Mouse (Mus musculus) midbrain, embryonic 15.5 days (tissue): Measurements from ENCODE around the gene Slc44a4. TPM values are rescaled to one million over a fixed set of nuclear protein-coding genes. Genes with fewer than 3 reads are reported as not detected.
"Not testable (repeated sequence)": the region's sequence is repeated elsewhere in the genome, so short reads cannot be mapped to it uniquely, and the experiment has no call there.

Experiments
- ATAC-seq: fragments of 200-750 bp; cut with Nextera tagmentation; replicated peaks from 2 replicates; pipeline ENCODE4 v1.8.0; 2017; ENCODE audit warnings: moderate TSS enrichment
- H3K27ac ChIP-seq: fragments of 300-500 bp; sonication (generic); 2 replicates; pipeline ENCODE4 v1.5.1; 2015; ENCODE audit warnings: mild to moderate bottlenecking, inconsistent platforms
- H3K27me3 ChIP-seq: fragments of 300-500 bp; sonication (generic); replicated peaks from 2 replicates; pipeline ENCODE4 v1.6.1; 2015; ENCODE audit warnings: inconsistent platforms
- H3K36me3 ChIP-seq: fragments of 300-500 bp; sonication (generic); replicated peaks from 2 replicates; pipeline ENCODE4 v1.6.1; 2015; ENCODE audit warnings: inconsistent platforms
- H3K4me1 ChIP-seq: fragments of 300-500 bp; sonication (generic); 2 replicates; pipeline ENCODE4 v1.6.1; 2015; ENCODE audit warnings: inconsistent platforms
- H3K4me2 ChIP-seq: fragments of 300-500 bp; sonication (generic); 2 replicates; pipeline ENCODE4 v1.6.1; 2015; ENCODE audit warnings: inconsistent platforms, mild to moderate bottlenecking, moderate library complexity
- H3K4me3 ChIP-seq: fragments of 300-500 bp; sonication (generic); 2 replicates; pipeline ENCODE4 v1.5.1; 2015; ENCODE audit warnings: mild to moderate bottlenecking, inconsistent platforms
- H3K9ac ChIP-seq: fragments of 300-500 bp; sonication (generic); 2 replicates; pipeline ENCODE4 v1.6.1; 2015; ENCODE audit warnings: mild to moderate bottlenecking, inconsistent platforms
- H3K9me3 ChIP-seq: fragments of 300-500 bp; sonication (generic); 2 replicates; pipeline ENCODE4 v1.6.1; 2016; ENCODE audit warnings: inconsistent platforms
- WGBS: fragments of 180-500 bp; shearing (Covaris S2); methylation state at CpG from one replicate; pipeline ENCODE4 v1.1.7; 2015; ENCODE audit warnings: mixed read lengths; 5-methylcytosine and 5-hydroxymethylcytosine counted together
- polyA plus RNA-seq: library from polyadenylated mRNA; unstranded; fragments of >200 nt; fragmentation: Nextera tagmentation; extraction: Ambion mirVana; gene quantifications from 2 replicates; pipeline ENCODE4 v1.2.1, GENCODE M21; 2015

Slc44a4 gene
- polyA plus RNA-seq, 1 experiment from 2014 or later: not detected

DNA sequence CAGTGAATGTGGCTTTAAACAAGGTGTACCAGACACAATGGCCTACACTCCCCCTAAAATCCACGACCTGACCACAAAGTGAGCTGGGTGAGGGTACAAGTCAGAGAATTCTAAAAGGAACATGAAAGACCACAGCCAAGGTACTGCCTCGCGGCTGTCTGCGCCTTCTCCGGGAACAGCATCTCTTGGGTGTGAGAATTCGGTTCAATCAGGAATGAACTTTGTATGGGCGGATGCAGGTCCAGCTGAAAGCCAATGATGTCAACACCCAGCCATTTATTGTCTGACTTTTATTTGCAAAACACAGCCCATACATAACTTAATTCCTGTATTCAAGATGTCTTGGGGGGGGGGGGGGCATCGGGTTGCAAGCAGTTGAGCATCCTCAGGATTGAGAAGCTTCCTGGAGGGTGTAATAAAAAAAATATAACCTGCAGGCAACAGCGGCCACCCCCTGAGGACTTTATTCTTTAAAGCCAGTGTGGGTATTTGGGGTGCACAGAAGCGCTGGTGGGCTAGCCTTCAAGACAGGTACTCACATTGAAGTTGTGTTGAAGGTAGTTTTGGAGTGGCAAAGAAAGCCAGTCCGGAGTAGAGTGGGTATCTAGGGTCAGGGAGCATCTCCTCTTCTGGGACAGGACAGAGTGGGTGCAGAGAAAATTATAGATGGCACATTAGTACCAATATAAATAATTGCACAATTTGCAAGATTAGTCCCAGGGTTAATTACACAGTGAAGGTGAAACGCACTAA, 21.0 kb upstream of the Slc44a4 start:
- Histone ChIP-seq H3K27ac (peak overlapping the region; percentile 95), H3K9me3 (no peaks in the 10 kb centered on the region), H3K4me3 (peak overlapping the region; percentile 81), H3K4me1 (peaks cover 34% of the 10 kb centered on the region), H3K36me3 (0 out of 2 replicates have a peak, but pooled peaks cover 3% of the 10 kb centered on the region), H3K9ac (peak overlapping the region; percentile 49), H3K4me2 (peak overlapping the region; percentile 91), H3K27me3 (no peaks in the 10 kb centered on the region)
- no peak for ATAC-seq
- WGBS: 75% methylated on average over 12 of the region's 12 CpGs

DNA sequence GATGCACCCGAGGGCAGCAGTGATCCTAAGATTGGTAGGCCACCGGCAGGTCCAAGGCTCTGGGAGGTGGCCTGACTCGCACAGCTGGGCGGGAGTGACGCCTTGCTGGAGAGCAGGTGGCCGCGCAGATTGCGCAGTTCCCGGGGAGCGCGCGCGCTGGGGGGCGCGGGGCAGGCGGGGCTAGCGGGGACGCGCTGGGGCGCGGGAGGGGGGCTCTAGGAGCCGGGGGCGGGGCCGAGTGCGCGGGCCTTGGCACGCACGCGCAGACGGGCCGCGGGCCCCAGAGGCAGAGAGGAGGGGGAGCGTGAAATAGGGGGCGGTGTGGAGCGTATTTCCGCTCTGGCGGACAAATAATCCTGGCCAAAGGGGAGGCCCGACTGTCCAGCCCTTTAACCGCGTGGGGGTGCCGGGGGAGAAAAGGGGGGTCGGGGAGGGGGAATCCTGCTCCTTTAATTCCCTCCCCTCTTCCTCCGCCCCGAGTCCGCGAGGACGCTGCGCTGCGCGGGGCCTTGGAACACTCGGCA, 20.1 kb upstream of the Slc44a4 start:
- Histone ChIP-seq H3K9ac (peak overlapping the region; percentile 92), H3K27ac (peak overlapping the region; percentile 95), H3K4me2 (peak overlapping the region; percentile 91), H3K4me1 (peaks cover 34% of the 10 kb centered on the region), H3K27me3 (no peaks in the 10 kb centered on the region), H3K9me3 (no peaks in the 10 kb centered on the region), H3K4me3 (peak overlapping the region; percentile 81), H3K36me3 (0 out of 2 replicates have a peak, but pooled peaks cover 3% of the 10 kb centered on the region)
- ATAC-seq: peak; percentile 89
- WGBS: under 1% methylated on average over 23 of the region's 51 CpGs

DNA sequence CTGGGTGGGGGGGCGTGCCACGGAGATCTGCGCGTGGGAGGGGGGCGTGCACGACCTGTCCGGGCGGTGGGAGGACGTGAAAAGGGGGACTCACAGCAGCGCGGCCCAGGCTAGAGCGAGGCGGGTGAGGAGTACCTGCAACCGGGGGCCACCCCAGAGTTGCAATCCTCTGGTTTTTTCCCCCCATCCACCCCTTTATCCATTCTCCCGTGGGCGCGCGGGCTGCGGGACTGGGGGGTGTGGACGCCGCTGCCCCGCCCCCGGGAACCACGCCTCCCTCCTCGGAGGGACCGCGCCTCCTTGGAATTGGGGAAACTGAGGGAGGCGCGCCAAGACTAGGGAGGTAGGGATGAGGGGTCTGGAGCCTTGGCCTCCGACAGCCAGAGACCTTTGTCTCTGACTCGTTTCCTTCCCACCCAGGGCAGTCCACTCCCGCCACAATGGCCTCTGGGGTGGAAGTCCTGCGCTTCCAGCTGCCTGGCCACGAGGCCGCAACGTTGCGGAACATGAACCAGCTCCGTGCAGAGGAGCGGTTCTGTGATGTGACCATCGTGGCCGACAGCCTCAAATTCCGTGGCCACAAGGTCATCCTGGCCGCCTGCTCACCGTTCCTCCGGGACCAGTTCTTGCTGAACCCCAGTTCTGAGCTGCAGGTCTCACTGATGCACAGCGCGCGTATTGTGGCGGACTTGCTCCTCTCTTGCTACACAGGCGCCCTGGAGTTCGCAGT, 19.3 kb upstream of the Slc44a4 start:
- H3K4me1 ChIP-seq: peaks cover 42% of the 10 kb centered on the region
- no peaks in the 10 kb centered on the region for H3K9me3 ChIP-seq
- peak; percentile 57 for ATAC-seq
- H3K27ac ChIP-seq: peak overlapping the region; percentile 95
- H3K4me3 ChIP-seq: peak overlapping the region; percentile 81
- no peaks in the 10 kb centered on the region for H3K27me3 ChIP-seq
- WGBS: 4% methylated on average over 51 of the region's 51 CpGs
- H3K36me3 ChIP-seq: 0 out of 2 replicates have a peak, but pooled peaks cover 3% of the 10 kb centered on the region
- H3K9ac ChIP-seq: peak overlapping the region; percentile 92
- H3K4me2 ChIP-seq: peak overlapping the region; percentile 91

DNA sequence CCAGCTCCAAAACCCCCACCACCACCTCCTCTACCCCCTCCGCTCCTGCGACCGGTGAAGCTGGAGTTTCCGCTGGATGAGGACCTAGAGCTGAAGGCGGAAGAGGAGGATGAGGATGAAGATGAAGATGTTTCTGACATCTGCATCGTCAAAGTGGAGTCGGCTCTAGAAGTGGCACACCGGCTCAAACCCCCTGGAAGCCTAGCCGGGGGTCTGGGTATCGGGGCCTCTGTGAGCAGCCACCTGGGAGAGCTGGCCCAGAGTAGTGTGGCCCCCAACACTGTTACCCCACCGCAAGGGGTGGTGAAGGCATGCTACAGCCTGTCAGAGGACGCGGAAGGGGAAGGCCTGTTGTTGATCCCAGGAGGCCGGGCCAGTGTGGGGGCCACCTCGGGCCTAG, 18.5 kb upstream of the Slc44a4 start:
- no peaks in the 10 kb centered on the region for H3K27me3 ChIP-seq
- peak overlapping the region; percentile 81 for H3K4me3 ChIP-seq
- no peak for ATAC-seq
- WGBS: 89% methylated on average over 15 of the region's 15 CpGs
- H3K9me3 ChIP-seq: no peaks in the 10 kb centered on the region
- peaks cover 50% of the 10 kb centered on the region for H3K4me1 ChIP-seq
- peak overlapping the region; percentile 92 for H3K9ac ChIP-seq
- H3K36me3 ChIP-seq: 0 out of 2 replicates have a peak, but pooled peaks cover 3% of the 10 kb centered on the region
- peak overlapping the region; percentile 91 for H3K4me2 ChIP-seq
- H3K27ac ChIP-seq: peak overlapping the region; percentile 95

DNA sequence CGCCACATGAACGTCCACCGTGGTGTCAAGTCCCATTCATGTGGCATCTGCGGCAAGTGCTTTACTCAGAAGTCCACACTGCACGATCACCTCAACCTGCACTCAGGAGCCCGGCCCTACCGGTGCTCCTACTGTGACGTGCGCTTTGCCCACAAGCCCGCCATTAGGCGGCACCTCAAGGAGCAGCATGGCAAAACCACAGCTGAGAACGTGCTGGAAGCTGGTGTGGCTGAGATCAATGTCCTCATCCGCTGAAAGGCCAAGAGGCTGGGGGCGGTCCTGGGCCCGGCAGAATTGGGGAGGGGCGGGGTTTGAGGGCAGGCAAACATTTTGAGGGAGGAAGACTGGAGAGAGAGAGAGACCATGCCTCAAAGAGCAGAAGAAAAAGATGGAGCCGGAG, 17.9 kb upstream of the Slc44a4 start:
- peak overlapping the region; percentile 81 for H3K4me3 ChIP-seq
- ATAC-seq: no peak
- 0 out of 2 replicates have a peak, but pooled peaks cover 3% of the 10 kb centered on the region for H3K36me3 ChIP-seq
- H3K27ac ChIP-seq: peak overlapping the region; percentile 95
- H3K4me2 ChIP-seq: peak overlapping the region; percentile 91
- 81% methylated on average over 17 of the region's 17 CpGs for WGBS
- no peaks in the 10 kb centered on the region for H3K9me3 ChIP-seq
- peaks cover 56% of the 10 kb centered on the region for H3K4me1 ChIP-seq
- H3K9ac ChIP-seq: no peak overlapping the region
- H3K27me3 ChIP-seq: no peaks in the 10 kb centered on the region

DNA sequence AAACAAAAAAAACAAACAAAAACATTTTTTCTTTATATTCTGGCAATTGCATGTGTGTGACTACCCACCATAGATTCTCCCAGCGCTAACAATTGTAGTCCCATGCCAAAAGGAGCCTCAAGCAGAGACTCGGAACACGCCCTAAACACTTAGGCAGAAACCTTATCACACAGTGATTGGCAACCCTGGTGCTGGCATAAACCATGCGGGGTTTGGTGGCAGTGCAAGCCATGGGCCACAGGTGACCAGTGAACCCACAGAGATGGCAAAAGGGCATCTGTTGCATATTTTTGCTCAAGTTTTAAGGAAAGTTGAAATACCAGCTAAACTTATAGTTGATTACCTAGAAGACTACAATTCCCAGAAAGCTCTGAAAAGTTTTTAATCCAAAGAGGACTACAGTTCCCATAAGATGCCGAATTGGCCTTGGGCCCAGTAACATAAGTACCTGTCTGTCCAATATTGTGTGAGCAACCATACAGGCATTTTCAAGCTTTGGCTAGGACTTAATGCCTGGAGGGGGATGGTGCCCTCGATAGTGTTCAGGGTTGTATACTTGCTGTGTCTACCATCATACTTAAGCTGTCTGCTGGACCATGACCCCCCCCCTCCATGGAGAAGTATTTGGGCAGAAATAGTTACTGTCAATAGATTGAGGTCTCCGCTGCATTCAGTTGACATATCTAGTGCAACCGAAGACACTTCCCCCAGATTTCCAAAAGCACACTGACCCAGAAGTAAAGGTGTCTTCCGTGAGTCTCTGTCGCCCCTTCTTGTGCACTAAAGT, 16.7 kb upstream of the Slc44a4 start:
- no peak for ATAC-seq
- Histone ChIP-seq H3K4me1 (peaks cover 56% of the 10 kb centered on the region), H3K9ac (peak overlapping the region; percentile 97), H3K4me3 (peak overlapping the region; percentile 93), H3K9me3 (no peaks in the 10 kb centered on the region), H3K27ac (peak overlapping the region; percentile 97), H3K4me2 (peak overlapping the region; percentile 91), H3K27me3 (no peaks in the 10 kb centered on the region), H3K36me3 (0 out of 2 replicates have a peak, but pooled peaks cover 3% of the 10 kb centered on the region)
- 21% methylated on average over 10 of the region's 10 CpGs for WGBS

DNA sequence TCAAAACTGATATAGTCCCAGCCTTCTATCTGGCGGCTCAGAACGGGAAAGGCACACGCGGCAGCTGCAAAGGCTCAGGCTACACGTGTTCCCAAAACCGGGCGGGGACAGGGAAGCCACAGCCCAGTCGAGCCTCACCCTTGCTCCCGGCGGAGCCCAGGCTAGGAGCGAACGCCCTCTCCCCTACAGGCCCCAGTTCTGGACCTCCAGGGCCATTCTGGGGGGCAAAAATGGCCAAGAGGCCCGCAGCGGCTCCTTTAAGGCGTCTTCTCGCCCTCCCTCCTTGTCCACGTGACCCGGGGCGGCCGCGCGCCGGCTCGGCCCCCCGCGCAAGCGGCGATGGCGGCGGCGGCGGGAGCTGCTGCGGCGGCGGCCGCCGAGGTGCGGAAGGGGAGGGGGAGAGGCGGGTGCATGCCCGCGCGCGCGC, 16.1 kb upstream of the Slc44a4 start, which contains the start of the genes C2 and Ehmt2:
Gene C2 (minus strand): TSS at position 106 of the 427 bp plus-strand sequence.
Gene Ehmt2 (plus strand): TSS at position 310 of the 427 bp plus-strand sequence.
- Histone ChIP-seq H3K27me3 (no peaks in the 10 kb centered on the region), H3K4me1 (peaks cover 56% of the 10 kb centered on the region), H3K9me3 (no peaks in the 10 kb centered on the region), H3K4me3 (peak within 1 kb of the TSS; percentile 93), H3K4me2 (peak within 1 kb of the TSS; percentile 91), H3K9ac (peak within 1 kb of the TSS; percentile 97), H3K27ac (peak within 1 kb of the TSS; percentile 97), H3K36me3 (0 out of 2 replicates have a peak, but pooled peaks cover 3% of the 10 kb centered on the region)
- under 1% methylated on average over 22 of the region's 44 CpGs for WGBS
- ATAC-seq: peak; percentile 16

DNA sequence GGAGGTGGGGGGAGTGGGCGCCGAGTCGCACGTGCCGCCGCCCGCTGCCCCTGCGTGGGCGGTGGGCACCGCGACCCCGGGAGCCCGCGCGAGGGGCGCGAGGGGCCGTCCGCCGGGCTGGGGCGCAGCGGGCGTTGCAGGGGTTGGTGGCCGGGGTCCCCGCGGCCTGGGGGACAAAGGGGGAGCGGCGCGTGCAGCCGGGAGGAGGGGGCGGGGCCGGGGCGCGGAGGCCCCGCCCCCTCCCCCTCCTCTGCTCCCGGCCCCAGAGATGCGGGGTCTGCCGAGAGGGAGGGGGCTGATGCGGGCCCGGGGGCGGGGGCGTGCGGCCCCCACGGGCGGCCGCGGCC, 15.6 kb upstream of the Slc44a4 start:
- H3K4me2 ChIP-seq: peak overlapping the region; percentile 91
- H3K27ac ChIP-seq: peak overlapping the region; percentile 97
- no peaks in the 10 kb centered on the region for H3K27me3 ChIP-seq
- H3K4me1 ChIP-seq: peaks cover 51% of the 10 kb centered on the region
- 0 out of 2 replicates have a peak, but pooled peaks cover 3% of the 10 kb centered on the region for H3K36me3 ChIP-seq
- H3K9ac ChIP-seq: peak overlapping the region; percentile 97
- peak overlapping the region; percentile 93 for H3K4me3 ChIP-seq
- no peak for ATAC-seq
- no peaks in the 10 kb centered on the region for H3K9me3 ChIP-seq
- WGBS: 7% methylated on average over 3 of the region's 47 CpGs

DNA sequence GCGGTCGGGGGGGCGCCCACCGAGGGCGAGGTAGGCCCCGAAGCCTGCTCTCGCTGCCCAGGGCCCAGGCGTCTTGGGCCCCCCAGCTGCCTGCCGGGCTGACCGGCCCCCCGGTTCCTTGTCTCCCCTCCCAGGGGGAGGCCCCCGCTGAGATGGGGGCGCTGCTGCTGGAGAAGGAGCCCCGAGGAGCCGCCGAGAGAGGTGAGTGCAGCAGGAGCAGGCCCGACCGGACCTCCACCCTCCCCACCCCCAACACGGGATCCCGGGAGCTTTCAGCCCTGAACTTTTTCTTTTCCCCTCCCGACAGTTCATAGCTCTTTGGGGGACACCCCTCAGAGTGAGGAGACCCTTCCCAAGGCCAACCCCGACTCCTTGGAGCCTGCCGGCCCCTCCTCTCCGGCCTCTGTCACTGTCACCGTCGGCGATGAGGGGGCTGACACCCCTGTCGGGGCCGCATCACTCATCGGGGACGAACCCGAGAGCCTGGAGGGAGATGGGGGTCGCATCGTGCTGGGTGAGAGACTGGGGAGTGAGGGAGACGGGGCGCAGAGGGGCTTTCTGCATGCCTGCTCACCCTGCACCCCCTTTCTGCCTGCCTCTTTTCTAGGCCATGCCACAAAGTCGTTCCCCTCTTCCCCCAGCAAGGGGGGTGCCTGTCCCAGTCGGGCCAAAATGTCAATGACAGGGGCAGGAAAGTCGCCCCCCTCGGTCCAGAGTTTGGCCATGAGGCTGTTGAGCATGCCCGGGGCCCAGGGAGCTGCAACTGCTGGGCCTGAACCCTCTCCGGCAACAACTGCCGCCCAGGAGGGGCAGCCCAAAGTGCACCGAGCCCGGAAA, 15.0 kb upstream of the Slc44a4 start:
- Histone ChIP-seq H3K36me3 (0 out of 2 replicates have a peak, but pooled peaks cover 3% of the 10 kb centered on the region), H3K27ac (peak overlapping the region; percentile 97), H3K27me3 (no peaks in the 10 kb centered on the region), H3K9me3 (no peaks in the 10 kb centered on the region), H3K4me3 (peak overlapping the region; percentile 93), H3K4me2 (peak overlapping the region; percentile 91), H3K4me1 (peaks cover 48% of the 10 kb centered on the region), H3K9ac (peak overlapping the region; percentile 97)
- WGBS: under 1% methylated on average over 36 of the region's 45 CpGs
- ATAC-seq: no peak

DNA sequence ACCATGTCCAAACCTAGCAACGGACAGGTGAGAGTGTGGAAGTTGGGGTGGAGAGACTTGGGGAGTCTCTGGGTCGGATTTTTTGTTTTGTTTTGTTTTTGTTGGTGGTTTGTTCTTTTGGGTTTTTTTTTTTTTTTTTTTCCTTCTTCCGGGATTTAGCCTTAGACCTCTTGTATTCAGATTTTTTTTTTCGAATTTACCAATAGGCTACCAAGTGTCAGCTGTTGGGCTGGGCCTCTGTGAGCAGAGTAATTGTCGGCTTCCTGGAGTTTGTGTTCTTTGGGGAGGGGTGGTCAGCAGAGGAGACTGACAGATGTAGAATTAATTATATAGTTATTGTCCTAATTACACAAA, 14.4 kb upstream of the Slc44a4 start:
- no peak for ATAC-seq
- peak overlapping the region; percentile 97 for H3K9ac ChIP-seq
- peaks cover 48% of the 10 kb centered on the region for H3K4me1 ChIP-seq
- peak overlapping the region; percentile 91 for H3K4me2 ChIP-seq
- H3K27me3 ChIP-seq: no peaks in the 10 kb centered on the region
- WGBS: 3% methylated on average over 5 of the region's 5 CpGs
- H3K9me3 ChIP-seq: no peaks in the 10 kb centered on the region
- H3K27ac ChIP-seq: peak overlapping the region; percentile 97; the same call in 1 of the 2 replicates
- H3K36me3 ChIP-seq: peaks cover 7% of the 10 kb centered on the region
- peak overlapping the region; percentile 93 for H3K4me3 ChIP-seq

DNA sequence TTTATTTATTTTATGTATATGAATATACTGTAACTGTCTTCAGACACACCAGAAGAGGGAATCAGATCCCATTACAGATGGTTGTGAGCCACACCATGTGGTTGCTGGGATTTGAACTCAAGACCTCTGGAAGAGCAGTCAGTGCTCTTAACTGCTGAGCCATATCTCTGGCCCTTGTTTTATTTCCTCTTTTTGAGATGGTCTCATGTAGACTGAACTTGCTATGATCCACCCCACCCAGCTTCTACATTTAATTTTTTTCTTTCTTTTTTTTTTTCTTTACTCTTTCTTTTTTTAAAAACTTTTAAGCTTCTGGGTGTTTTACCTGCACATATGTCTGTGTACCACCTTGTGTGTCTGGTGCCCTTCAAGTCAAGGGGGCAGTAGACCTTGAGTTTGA, 13.4 kb upstream of the Slc44a4 start:
- H3K36me3 ChIP-seq: peaks cover 17% of the 10 kb centered on the region
- H3K4me3 ChIP-seq: peak overlapping the region; percentile 93; the same call in 1 of the 2 replicates
- not testable (repeated sequence) for ATAC-seq, H3K27ac ChIP-seq, H3K9ac ChIP-seq, H3K27me3 ChIP-seq, H3K9me3 ChIP-seq
- H3K4me2 ChIP-seq: peak overlapping the region; percentile 91; the same call in 1 of the 2 replicates
- peaks cover 42% of the 10 kb centered on the region for H3K4me1 ChIP-seq
